Mouse (Mus musculus): ENCODE results near the gene Ap3b1. TPM values are rescaled to one million over a fixed set of nuclear protein-coding genes. Genes with fewer than 3 reads are reported as not detected.

Ap3b1 gene
- total RNA-seq, 2 experiments from 2014 or later, result 23.3 to 23.4 TPM

GRCm38 (mm10) chr13:94454131-94454530 lies 95.4 kb downstream of the Ap3b1 start:
- no peak for DNase-seq

GRCm38 (mm10) chr13:94459143-94459542 lies 100.4 kb downstream of the Ap3b1 start:
- DNase-seq, result no peak

- no peak for DNase-seq
These were observed 105.5 kb downstream of the Ap3b1 start for GRCm38 (mm10) chr13:94464221-94464620.

- DNase-seq, result no peak
These were observed 109.8 kb downstream of the Ap3b1 start for GRCm38 (mm10) chr13:94468551-94468950.

GRCm38 (mm10) chr13:94471009-94471672 lies 112.4 kb downstream of the Ap3b1 start:
- DNase-seq, result no peak

GRCm38 (mm10) chr13:94476208-94476607 lies 117.4 kb downstream of the Ap3b1 start:
- DNase-seq, result no peak

GRCm38 (mm10) chr13:94480256-94480655 lies 121.5 kb downstream of the Ap3b1 start:
- DNase-seq, result no peak

- DNase-seq, result no peak
These were observed 131.9 kb downstream of the Ap3b1 start for GRCm38 (mm10) chr13:94490684-94491083.

- DNase-seq, result no peak
These were observed 132.4 kb downstream of the Ap3b1 start for GRCm38 (mm10) chr13:94491159-94491558.

DNA sequence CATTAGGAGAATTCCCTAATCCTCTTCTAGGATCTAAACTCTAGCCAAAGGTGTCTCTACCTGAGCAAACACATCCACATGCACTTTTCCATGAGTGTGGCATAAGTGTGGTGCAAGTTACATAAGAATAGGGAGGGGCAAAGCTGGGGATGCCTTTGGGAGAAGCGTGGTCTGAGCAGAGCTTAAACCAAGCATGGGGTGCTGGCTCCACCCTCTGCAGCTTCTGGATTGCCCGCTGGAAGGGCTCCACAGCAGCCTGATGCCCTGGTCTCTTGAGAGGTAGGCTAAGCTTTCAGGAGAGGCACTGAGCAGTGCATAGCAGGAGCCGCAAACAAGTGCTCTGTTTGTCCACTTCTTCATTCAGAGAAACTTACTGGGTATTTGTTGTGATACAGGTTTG lies 138.8 kb downstream of the Ap3b1 start:
- no peak for DNase-seq

- DNase-seq, result no peak
These were observed 147.7 kb downstream of the Ap3b1 start for GRCm38 (mm10) chr13:94506411-94506810.

- no peak for DNase-seq
These were observed 149.6 kb downstream of the Ap3b1 start for GRCm38 (mm10) chr13:94508344-94508743.

- DNase-seq, result no peak
These were observed 154.5 kb downstream of the Ap3b1 start for GRCm38 (mm10) chr13:94513157-94513767.

- DNase-seq, result no peak
These were observed 155.1 kb downstream of the Ap3b1 start for GRCm38 (mm10) chr13:94513898-94514297.

DNA sequence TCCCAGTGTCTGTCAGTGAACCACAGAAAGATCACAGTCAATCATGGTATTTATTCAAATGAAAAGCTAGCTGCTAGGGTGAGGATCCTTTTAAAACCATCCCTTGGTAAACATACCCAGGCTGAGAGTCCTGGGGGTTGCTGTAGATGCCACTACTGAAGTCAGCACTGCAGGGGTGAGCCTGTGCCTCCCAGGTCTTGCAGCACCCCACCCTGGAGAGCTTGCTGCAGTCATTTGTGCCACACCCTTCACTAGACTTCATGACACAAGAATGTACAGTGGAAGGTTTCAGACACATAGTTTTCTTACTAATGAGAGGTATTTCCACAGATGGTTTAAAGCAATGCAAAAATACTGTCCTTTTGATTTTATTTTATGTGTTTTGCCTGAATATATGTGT lies 156.2 kb downstream of the Ap3b1 start:
- DNase-seq, result no peak

- DNase-seq, result no peak
These were observed 157.8 kb downstream of the Ap3b1 start for GRCm38 (mm10) chr13:94516532-94516931.

DNA sequence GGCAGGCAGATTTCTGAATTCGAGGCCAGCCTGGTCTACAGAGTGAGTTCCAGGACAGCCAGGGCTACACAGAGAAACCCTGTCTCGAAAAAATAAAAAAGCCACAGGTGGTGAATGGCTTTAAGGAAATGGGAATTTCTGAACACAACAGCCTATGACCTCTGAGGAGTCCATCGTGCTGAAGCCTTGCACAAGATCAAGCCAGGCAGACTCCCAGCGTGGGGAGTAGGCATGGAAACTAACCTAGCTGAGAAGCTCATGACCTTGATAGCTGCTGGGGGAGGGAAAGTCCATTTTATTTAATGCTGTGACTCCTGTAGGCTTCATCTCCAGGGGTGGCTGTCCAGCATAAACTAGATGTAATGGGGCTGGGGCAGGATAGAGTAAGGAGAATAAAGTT lies 159.4 kb downstream of the Ap3b1 start:
- no peak for DNase-seq

DNA sequence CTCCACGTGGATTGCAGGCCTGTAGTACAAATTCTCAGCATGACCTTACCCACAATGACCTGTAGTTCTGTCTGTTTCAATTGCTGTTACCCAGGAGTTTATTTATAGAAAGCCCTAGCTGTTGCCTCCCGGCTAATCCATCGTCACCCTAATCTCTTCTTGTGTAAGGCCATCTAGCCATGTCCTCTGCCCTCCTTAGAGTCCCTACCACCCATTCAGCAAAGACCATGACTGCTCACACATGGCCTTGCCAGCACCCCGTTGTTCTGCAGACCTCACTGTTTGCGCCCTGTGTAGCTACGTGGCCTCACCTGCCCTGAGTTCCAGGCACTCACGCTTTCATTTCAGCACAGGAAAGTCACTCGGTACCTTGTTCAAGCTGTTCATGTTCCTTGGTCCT lies 160.5 kb downstream of the Ap3b1 start:
- no peak for DNase-seq

DNA sequence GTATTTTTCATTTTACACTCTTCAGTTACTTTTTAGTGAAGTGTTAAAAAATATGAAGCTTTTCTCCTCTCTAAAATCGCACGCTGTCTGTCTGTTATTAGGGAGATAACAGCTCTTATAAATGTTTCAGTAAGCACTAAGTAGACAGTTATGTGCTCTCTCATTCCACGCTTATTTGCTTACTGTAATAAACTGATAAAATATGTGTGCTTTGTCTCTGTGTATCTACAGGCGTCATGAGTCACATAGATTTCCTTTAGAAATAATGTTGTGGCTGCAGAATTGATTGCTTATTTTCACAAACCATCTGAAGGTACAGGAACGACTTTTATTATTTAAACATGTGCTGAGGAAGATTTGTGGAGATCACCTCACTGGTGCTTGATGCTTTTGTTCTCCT lies 164.5 kb downstream of the Ap3b1 start:
- DNase-seq, result no peak

DNA sequence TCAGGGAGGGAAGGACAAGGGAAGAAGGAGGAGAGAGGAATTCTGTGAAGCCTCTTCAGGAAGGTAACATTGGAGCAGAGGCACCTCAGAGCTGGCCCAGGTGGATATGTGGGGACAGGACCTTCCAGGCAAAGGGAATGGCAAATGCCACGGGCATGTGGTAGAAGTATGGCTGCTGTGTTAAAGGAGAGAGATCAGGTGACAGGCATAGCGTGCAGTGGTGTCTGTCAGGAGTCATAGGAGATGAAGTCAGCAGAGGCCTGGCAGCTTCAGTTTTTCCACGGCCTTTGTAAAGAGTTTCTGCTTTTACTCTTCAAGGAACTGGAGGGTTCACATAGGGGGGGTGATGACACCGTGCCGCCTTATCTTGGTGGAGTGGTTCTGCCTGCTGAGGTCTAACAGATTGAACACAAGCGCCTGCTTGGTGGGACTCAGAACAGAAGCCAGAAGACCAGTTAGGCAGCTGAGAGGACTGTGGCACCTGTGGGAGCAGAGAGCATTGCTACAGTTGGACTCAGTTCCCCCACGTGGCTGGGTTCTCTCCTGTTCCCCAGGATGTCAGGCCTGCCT lies 166.0 kb downstream of the Ap3b1 start:
- no peak for DNase-seq

GRCm38 (mm10) chr13:94529138-94529537 lies 170.4 kb downstream of the Ap3b1 start:
- no peak for DNase-seq

DNA sequence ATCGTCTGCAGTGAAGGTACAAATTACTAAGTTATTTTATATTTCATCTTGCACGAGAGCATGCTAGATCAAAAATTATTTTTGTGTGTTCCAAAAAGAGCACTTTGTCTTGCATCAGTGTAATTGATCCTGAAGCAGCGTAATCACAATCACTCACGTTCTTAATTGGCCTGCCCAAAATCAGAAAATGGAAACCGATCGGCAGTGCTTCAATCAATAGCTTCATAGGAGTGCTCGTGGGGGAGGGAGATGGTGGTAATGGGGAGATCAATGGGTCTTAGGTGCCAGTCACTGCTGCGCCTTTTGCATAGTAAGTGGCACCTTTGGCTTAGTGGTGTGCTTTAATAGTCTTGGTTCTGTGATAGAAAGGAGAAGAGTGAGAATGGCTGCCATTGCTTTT lies 174.8 kb downstream of the Ap3b1 start:
- DNase-seq, result no peak

DNA sequence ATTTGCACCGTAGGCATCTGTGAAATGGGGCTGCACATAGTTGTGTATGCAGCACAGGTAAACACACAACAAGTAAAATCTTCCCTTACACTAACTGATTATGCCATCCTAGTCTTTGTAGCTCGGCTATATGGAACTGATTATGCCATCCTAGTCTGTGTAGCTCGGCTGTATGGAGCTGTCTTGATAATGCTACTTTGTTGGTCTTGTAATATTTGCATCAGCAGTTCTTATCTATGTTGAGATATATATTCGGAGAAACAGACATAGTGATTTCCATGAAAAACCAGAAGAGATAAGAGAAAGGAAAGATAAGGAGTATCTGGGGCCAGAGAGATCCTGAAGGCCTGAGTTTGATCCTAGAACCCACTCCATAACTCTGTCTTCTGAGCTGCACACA lies 178.6 kb downstream of the Ap3b1 start:
- DNase-seq, result no peak
